Mouse (Mus musculus) kidney, postnatal 10 days (tissue): ENCODE results near the gene Crygc.

Experiments used
- DNase-seq: peaks from one replicate; pipeline ENCODE4 v3.0.0; 2021; ENCODE audit warnings: mixed read lengths

Gene Crygc

DNA sequence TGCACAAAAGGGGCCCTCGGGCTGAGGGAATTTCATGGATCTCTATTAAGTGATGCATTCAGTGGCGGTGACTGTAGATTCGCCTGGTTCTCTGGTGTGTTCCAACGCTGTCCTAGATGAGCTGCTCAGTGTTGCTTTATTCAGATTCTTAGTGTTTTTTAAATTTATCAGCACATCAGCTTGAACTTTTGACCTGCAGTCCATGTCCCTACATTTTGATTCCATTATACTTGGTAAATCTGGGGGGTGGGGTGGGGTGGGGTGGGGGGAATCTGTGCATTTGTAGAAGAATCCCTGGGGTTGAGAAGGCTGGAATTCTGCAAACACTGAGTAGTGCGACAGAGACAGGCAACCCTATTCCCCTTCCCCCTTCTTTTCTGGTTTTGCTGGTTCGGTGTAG lies at the start of gene Crygc:
TSS of gene Crygc (minus strand) at position 101 of the 400 bp plus-strand sequence.
- no peak for DNase-seq

DNA sequence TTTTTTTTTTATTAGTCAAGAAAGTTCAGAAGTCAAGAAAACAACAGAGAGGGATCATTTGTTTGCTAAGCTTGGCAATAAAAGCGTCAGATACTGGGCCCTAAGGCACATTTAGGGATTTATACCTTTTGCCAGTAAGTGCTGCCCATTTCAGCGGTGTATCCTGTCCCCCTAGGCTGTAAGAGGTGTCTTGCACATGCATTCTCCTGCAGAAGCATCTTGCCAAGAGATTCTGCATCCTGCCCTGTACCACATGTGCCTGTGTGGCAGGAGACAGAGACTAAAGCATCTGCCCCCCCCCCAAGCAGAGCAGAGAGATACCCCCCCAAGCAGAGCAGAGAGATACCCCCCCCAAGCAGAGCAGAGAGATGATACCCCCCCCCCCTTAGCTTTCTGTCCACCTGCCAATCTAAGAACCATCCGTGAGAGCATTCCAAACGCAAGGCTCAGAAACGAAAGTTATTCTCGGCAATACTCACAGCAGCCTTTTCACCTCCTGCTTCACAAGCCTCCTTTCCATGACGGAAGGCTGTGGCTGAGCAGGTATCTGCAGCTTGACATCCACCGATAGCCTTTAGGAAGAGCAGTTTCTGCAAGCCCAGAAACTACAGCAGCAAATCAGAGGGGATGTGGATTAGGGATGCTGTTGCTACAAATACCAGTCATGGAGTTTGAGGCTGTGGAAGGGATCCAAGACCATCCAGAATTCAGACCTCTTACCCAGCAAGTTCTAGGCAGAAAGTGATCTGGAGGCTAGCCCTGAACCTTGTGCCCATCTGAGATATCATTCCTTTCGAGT lies 49.3 kb upstream of the Crygc start, which contains the start of gene D630023F18Rik:
TSS of gene D630023F18Rik (minus strand) at position 641 of the 799 bp plus-strand sequence.
- no peak for DNase-seq

DNA sequence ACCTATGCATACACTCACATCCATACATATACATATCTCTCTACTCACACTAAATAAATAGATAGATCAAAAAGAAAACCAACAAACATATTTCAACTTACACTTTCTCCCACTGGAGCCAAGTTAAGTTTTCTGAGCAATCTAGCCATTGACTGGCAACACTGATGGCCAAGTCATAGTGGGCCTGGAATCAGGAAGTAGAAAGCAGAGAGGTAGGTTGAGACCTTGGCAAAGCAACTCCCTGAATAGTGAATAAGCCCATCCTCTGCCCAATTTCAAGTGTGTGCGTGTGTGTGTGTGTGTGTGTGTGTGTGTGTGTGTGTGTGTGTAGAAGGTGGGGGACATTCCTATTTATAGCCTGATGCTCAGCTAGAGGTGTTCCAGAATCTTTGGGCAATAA lies 45.9 kb upstream of the Crygc start, which contains the start of gene Gm28845:
TSS of gene Gm28845 (minus strand) at position 121 of the 400 bp plus-strand sequence.
- DNase-seq: no peak

- peak; percentile 49 for DNase-seq
Measured at GRCm38 (mm10) chr1:65118150-65118913, 44.8 kb upstream of the Crygc start.

DNA sequence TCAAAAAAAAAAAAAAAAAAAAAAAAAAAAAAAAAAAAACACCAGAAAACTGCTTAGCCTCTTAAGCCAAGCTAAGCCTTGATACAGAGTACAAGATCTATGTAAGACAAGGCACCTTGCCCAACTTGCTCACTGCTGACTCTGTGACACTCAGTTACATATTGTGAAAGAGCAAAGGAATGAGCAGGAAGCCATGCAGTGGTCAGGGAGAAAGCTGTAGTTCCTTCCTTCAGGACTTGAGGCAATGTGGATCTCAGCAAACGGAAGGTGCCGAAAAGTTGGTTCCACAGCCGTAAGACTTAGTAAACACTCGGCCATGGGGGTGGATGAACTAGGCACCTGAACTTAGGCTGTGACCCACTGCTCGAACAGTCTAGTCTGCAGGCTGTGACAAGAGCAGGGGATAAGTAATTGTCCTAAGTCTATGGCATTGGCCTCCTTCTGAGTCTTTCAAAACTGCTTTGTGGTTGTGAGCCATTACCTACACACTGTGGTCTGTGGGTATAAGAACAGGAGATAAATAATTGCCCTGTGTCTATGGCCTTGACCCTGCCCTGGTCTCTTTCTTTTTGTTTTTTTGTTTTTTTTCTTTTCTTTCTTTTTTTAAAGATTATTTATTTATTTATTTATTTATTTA lies 40.2 kb upstream of the Crygc start:
- DNase-seq: peak; percentile 21

- DNase-seq: peak; percentile 20
Measured at GRCm38 (mm10) chr1:65112807-65113196, 39.3 kb upstream of the Crygc start.

DNA sequence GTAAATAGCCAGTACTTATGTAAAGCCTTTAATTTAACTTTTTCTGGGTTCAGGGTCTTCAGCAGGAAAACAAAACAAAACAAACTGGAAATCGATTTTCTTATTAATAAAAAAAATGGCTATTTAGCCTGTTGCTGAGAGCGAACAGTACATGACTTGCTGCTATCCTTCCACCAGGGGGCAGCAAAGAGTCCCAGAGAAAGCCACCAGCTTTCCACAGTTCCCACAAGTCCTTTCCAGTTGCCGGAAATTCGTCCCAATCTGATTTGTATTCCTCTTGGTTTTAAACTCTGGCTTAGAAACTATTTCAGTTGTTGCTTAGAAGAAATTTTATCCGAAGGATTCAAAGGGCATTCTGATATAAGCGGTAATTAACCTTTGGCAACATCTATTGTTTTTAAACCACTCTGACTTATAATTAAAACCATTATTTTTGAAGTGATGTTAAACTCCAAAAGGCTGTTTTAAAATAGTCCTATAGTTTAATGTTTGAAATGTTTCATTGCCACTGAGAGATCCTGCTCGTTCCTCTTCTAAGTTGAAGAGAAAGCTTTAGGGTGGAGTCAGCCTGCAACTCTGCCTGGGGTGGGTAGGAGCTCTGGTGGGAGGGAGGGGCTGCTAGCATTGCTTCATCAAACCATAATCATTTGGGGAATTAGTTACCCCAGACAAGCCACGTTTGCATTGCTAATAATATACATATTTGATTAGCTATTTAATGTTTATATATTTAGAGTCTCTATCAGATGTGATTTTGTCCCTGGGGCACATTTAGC lies 38.7 kb upstream of the Crygc start:
- peak; percentile 85 for DNase-seq

DNA sequence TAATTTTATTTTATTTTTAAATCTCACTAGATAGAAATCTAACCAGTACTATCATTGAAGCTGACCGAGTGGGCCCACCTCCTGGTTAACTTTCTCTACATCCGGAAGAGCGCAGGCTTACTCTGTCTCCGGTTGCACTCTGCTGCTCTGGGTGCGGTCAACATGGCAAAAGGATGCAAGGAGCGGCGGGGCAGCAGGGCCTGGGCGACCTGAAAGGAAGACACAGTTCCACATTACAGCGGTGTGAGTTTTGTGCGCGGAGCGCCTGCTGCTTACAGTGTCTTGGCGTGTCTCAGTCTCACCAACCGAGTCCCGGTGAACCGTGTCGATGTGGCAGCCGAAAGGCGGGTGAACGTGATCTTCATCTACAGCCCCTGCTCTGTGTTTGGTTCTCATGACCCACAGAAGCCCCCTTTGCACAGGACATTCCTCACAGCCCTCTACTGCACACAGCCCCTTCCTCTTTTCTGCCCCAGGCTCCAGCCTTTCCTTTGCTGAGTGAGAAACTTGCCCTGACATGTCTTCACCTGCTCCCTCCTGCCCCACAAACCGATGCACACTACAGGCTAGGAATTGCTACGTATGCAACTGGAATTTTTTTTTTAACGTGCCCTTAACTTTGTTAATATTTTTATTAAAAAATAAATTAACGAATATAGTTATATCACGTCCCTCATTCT lies 36.4 kb upstream of the Crygc start:
- no peak for DNase-seq

GRCm38 (mm10) chr1:65109196-65109595 lies 35.7 kb upstream of the Crygc start:
- DNase-seq: no peak

- no peak for DNase-seq
Measured at GRCm38 (mm10) chr1:65107654-65108279, 34.3 kb upstream of the Crygc start.

- DNase-seq: no peak
Measured at GRCm38 (mm10) chr1:65103273-65103672, 29.8 kb upstream of the Crygc start, which contains the start of gene Cryga. Cryga (minus strand) TSS chr1:65103373.

GRCm38 (mm10) chr1:65096953-65097352 lies 23.5 kb upstream of the Crygc start:
- no peak for DNase-seq

DNA sequence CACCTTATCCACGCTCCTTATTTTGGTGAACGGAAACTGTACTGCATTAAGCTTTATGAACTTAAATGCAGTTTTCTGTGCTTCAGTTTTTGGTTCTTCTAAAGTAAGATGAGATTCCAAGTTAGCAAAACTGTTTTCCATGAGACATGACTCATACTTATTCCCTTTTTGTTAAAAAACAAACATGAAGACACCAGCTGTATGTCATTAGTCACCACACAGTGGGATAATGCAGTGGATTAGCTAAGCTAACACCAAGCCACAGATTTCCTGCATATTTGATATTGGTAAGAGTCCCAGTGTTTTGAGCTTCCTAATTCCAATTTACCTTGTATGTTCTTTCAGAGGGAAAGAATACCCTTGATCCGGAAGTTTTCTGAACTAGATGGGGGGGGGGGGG lies 18.1 kb upstream of the Crygc start:
- DNase-seq: no peak

DNA sequence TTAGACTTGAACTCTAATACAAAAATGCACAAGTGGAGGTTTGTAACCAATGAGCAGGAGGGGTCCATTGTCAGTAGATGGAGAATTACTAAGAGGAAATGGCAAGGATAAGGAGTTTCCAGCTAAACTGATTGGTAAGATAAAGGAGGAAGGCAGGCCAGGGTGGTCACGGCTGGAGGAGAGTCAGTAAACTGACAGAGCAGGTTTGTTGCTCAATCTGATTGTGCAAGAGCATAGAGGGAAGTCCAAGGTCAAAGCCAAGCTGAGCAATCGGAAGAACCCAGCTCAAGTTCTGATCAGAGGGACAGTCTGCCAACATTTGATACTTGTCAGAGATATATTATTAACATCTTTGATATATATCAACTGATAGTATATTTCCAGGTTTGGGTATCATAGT lies 16.9 kb upstream of the Crygc start:
- no peak for DNase-seq

GRCm38 (mm10) chr1:65088567-65089356 lies 15.3 kb upstream of the Crygc start:
- DNase-seq: no peak

DNA sequence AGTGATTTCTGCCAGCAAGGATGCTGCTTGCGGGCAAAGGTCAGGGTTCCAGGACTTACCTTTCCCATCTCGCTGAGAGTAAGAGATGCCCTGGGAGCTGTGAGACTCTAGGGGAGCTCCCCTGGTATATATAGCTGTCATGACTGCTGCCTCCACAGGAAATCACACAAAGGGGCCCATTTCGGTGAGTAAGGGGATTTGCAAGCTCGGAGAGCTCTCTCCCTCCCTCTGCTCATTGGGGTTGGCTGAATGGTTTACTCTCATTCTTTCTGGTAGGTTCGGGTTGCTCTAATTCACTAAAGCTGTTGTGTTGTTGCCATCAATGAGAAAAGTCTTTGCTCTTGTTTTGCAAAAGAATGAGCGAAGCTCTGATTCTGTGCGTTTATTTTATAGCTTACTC lies 8.7 kb upstream of the Crygc start, which contains the start of gene Crygb:
TSS of gene Crygb (minus strand) at position 101 of the 400 bp plus-strand sequence.
- DNase-seq: no peak

DNA sequence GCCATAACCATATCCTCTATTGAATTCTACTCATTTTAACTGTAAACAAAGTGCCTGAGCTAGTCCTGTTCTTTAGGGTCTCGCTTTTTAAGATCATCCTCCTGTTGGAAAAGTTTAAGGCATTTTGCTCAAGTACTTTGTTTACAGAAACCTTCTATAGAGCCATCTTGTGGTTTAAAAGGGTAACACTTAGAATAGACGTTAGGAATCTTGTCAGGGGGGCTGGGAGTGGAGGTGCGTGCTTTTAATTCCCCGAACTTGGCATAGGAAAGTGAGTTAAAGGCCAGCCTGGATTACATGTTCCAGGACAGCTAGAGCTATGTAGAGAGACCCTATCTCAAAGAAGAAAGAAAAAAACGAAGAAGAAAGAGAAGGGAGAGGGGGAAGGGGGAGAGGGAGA lies 2.1 kb upstream of the Crygc start:
- DNase-seq: no peak

GRCm38 (mm10) chr1:65067842-65068241 lies 5.6 kb downstream of the Crygc start:
- no peak for DNase-seq

DNA sequence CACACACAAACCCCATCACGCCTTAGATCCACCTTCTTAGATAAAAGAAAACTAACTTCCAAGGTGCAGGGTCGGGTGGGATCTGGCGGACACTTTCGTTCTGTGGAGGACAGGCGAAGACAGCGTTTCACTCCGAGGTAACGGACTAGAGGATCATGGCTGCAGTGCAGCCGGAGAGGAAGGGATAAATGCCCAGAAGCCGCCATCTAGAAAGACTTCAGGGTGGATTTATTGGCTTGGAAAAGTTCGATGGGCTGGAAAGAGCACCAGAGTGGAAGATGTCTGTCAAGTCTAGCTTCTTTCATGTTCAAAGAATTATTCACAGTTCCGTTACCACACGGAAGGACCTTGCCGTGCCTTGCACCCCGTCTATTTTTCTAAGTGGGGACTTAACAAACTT lies 9.3 kb downstream of the Crygc start:
- no peak for DNase-seq

GRCm38 (mm10) chr1:65063352-65063751 lies 10.1 kb downstream of the Crygc start, which contains the start of gene Crygd:
Crygd (minus strand) TSS chr1:65063452.
- DNase-seq: no peak
